8 mouse cellular contexts compared by ENCODE assay signal in the genomic region with DNA sequence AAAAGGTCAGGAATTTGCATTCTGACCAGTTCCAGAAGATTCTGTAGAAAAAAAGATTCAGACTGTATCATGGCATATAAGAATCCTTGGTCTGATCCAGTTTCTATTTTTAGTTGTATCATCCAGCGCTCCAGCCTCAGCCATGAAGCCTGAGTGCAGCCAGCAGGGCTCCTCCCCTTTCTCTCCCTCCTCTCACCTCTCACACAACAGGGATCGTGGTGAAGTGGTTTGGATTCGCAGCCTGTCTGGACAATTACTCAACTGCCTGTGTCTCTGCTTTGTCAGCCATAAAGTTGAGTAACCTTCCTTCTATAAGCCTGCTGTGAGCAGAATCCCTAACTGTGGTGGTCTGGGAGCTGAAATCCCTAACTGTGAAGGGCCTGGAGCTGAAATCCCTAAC.
A peak's percentile ranks its signal among the peaks of the same experiment; 100 is the strongest.
DNase-seq lines count a peak whose midpoint lies in the region; ATAC-seq and TF ChIP-seq lines count a peak whose summit lies in the region.

No protein-coding gene starts in this region.

- WGBS in embryonic facial prominence, embryonic 13.5 days = 16% methylated on average over 3 of the region's 3 CpGs
- 20% methylated on average over 3 of the region's 3 CpGs for WGBS in liver, postnatal 0 days (ENCODE audit: insufficient replicate concordance)

- H3K4me2 ChIP-seq in embryonic facial prominence, embryonic 13.5 days = no peak overlapping the region
- no peak overlapping the region for H3K4me2 ChIP-seq in liver, postnatal 0 days (ENCODE audit: low read depth, low read length)

- TF ChIP-seq CTCF in liver, postnatal 0 days (IDR thresholded peaks at IDR 0.05; ENCODE audit: low read depth) = no peak

- H3K27me3 ChIP-seq in embryonic facial prominence, embryonic 13.5 days = no peaks in the 10 kb centered on the region
- no peaks in the 10 kb centered on the region for H3K27me3 ChIP-seq in liver, postnatal 0 days (ENCODE audit: insufficient read depth, low read length)

- H3K4me3 ChIP-seq in embryonic facial prominence, embryonic 13.5 days = no peak overlapping the region
- H3K4me3 ChIP-seq in liver, postnatal 0 days (ENCODE audit: low read depth, low read length) = no peak overlapping the region

- peak; percentile 18 for DNase-seq in gastrocnemius, postnatal 10 days
- DNase-seq in gastrocnemius, adult 18-20 months (ENCODE audit: low spot score) = no peak
- DNase-seq in heart, postnatal 10 days = peak; percentile 53 to 66
- no peak for DNase-seq in liver, postnatal 0 days
- DNase-seq in retina, postnatal 1 day = peak; percentile 78
- DNase-seq in cerebellum, adult 11-12 months = no peak

- no peak overlapping the region for H3K9ac ChIP-seq in embryonic facial prominence, embryonic 13.5 days
- H3K9ac ChIP-seq in liver, postnatal 0 days (replicated peaks) = no peak overlapping the region

- H3K9me3 ChIP-seq in embryonic facial prominence, embryonic 13.5 days = no peaks in the 10 kb centered on the region
- H3K9me3 ChIP-seq in liver, postnatal 0 days (ENCODE audit: low read length) = no peaks in the 10 kb centered on the region

- no peak for TF ChIP-seq EP300 in liver, postnatal 0 days (IDR thresholded peaks at IDR 0.05; ENCODE audit: low read depth)

- no peaks in the 10 kb centered on the region for H3K36me3 ChIP-seq in embryonic facial prominence, embryonic 13.5 days
- H3K36me3 ChIP-seq in liver, postnatal 0 days (replicated peaks; ENCODE audit: insufficient read depth, low read length) = no peaks in the 10 kb centered on the region

- 0 out of 2 replicates have a peak overlapping the region, but pooled peaks have one; percentile 57 for H3K27ac ChIP-seq in embryonic facial prominence, embryonic 13.5 days
- H3K27ac ChIP-seq in liver, postnatal 0 days (ENCODE audit: low read depth) = no peak overlapping the region

- peaks cover 26% of the 10 kb centered on the region for H3K4me1 ChIP-seq in embryonic facial prominence, embryonic 13.5 days
- H3K4me1 ChIP-seq in liver, postnatal 0 days (ENCODE audit: insufficient read depth) = no peaks in the 10 kb centered on the region

- ATAC-seq in embryonic facial prominence, embryonic 13.5 days (ENCODE audit: insufficient number of reproducible peaks, insufficient read depth, low FRiP score, low TSS enrichment, low read depth) = no peak
- ATAC-seq in liver, postnatal 0 days = peak; percentile 82
- no peak for ATAC-seq in inflammation-experienced regulatory T-cells, adult 6 months

- intact Hi-C loops in heart, postnatal 10 days (cut with DNase I) = no loop called here

Comparison
In these comparisons a context has a peak if more than half of its experiments do, and no peak if none do; other contexts are left out.
1. DNase-seq: peak in gastrocnemius, postnatal 10 days (single experiment), heart, postnatal 10 days (2 of 2) and retina, postnatal 1 day (single experiment); none in gastrocnemius, adult 18-20 months (single experiment), liver, postnatal 0 days (single experiment) and cerebellum, adult 11-12 months (single experiment).